Mouse (Mus musculus): ENCODE results near the gene Foxe1.

DNA sequence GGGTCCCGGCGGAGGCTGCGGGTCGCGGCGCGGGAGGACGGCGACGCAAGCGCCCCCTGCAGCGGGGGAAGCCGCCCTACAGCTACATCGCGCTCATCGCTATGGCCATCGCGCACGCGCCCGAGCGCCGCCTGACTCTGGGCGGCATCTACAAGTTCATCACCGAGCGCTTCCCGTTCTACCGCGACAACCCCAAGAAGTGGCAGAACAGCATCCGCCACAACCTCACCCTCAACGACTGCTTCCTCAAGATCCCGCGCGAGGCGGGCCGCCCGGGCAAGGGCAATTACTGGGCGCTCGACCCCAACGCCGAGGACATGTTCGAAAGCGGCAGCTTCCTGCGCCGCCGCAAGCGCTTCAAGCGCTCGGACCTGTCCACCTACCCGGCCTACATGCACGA is 879 bp downstream of the Foxe1 start:
- no peak for TF ChIP-seq CTCF (IDR thresholded peaks at IDR 0.05; ENCODE audit: extremely low read depth, insufficient read depth, insufficient read length, insufficient replicate concordance)
- TF ChIP-seq POLR2A (IDR thresholded peaks at IDR 0.05; ENCODE audit: low read depth, low read length) = no peak
